Mouse (Mus musculus): Measurements from ENCODE around the gene Tagap. TPM values are rescaled to one million over a fixed set of nuclear protein-coding genes. Genes with fewer than 3 reads are reported as not detected.

Tagap gene
- polyA plus RNA-seq (2016; fragmentation: Nextera tagmentation; extraction: Ambion mirVana): 0.21 and 0.43 TPM in 2 replicates

DNA sequence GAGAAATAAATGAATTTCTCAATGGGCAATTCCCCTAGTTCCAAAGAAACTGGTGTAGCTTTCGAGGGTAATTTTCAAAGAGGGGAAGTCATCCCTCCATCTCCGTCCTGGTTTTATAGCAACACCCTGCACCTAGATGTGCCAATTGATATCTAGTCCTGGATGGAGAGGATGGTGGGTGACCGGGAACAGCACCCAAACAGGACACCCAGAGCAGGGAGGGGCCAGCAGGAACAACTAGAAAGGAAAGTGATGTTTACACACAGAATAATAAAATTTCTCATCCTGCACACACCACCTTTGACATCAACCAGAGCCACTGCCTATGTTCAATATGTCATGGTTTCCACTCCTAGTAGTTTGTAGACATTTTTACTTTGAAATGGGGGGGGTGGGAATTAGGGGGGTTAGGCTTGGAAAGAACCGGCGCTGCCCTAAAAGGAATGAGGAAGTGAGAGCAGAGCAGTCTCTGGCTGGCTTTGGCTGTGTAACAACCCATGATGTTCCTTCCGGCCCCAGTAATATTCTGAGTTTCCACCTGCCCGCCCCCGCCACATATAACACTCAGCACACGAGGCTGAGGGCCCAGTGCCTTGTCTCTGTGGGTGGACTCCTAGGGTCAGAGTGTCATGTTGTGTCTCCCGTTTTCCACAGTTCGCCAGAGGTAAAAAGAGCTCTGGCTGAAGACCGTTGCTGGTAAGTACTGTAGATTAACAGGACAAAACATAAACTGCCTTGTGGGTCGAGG, at the start of gene Tagap:
TSS of gene Tagap (plus strand) at position 588 of the 748 bp plus-strand sequence.
- Histone ChIP-seq H3K36me3 (no peaks in the 10 kb centered on the region), H3K27me3 (replicated peaks) (peaks cover 32% of the 10 kb centered on the region; the same call in 1 of the 2 replicates), H3K4me1 (replicated peaks) (peaks cover 17% of the 10 kb centered on the region), H3K4me2 (no peak within 1 kb of the TSS), H3K9ac (no peak within 1 kb of the TSS), H3K9me3 (replicated peaks) (peaks cover 4% of the 10 kb centered on the region; the same call in 1 of the 2 replicates), H3K4me3 (no peak within 1 kb of the TSS), H3K27ac (ENCODE audit: poor library complexity, severe bottlenecking) (no peak within 1 kb of the TSS)
- no peak for ATAC-seq (ENCODE audit: insufficient number of reproducible peaks, low FRiP score)
- WGBS: 61% methylated on average over 13 of the region's 13 CpGs

DNA sequence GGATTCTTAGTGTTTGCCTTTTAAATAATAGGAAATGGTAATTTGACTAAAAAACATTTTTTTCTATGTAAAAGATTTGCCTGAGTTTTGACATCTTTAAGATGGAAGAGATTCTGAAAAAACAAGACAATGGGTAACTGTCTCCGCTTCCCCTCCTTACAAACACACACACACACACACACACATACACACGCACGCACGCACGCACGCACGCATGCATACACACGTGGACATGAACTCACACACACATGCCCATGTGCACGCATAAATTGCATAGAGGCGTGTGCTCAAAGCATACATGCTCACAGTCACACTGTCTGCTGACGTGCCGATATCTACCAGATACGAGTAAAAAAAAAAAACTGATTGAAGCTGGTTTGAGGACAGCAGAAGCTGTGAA, 49.3 kb upstream of the Tagap start:
- Histone ChIP-seq H3K4me3 (no peak overlapping the region), H3K36me3 (no peaks in the 10 kb centered on the region), H3K4me2 (no peak overlapping the region), H3K9me3 (replicated peaks) (no peaks in the 10 kb centered on the region), H3K9ac (no peak overlapping the region), H3K27me3 (replicated peaks) (peaks cover 17% of the 10 kb centered on the region), H3K4me1 (replicated peaks) (0 out of 2 replicates have a peak, but pooled peaks cover 4% of the 10 kb centered on the region), H3K27ac (ENCODE audit: poor library complexity, severe bottlenecking) (no peak overlapping the region)
- 83% methylated on average over 13 of the region's 13 CpGs for WGBS
- no peak for ATAC-seq (ENCODE audit: insufficient number of reproducible peaks, low FRiP score)

DNA sequence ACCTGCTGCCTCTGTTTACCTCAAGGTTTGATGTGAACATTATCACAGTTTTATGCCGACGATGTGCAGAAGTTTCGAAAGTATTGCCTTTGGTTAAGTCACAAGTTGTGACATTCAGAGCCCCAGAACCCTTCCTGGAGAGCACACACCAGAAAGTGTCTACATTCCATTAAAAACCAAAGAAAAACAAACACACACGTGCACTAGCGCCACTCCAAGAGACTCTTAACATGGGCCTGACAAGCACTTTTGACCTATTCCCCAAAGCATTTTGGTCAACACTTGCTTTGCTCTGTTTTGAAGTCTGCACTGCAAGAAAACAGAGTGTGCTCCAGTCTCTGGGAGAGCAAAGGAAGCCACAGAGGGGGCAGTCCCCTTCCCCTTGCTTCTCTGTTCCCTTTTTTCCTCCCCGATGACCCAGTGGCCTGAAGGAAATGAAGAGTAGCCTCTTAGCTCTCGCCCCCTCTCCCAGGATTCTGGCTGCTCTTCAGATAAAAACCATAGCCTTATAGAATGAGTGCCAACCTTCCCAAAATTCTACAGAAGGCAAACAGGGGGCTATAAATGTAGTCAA, 48.5 kb upstream of the Tagap start:
- Histone ChIP-seq H3K9me3 (replicated peaks) (no peaks in the 10 kb centered on the region), H3K36me3 (no peaks in the 10 kb centered on the region), H3K4me1 (replicated peaks) (0 out of 2 replicates have a peak, but pooled peaks cover 4% of the 10 kb centered on the region), H3K4me2 (no peak overlapping the region), H3K9ac (no peak overlapping the region), H3K27ac (ENCODE audit: poor library complexity, severe bottlenecking) (no peak overlapping the region), H3K4me3 (no peak overlapping the region), H3K27me3 (replicated peaks) (peaks cover 13% of the 10 kb centered on the region)
- no peak for ATAC-seq (ENCODE audit: insufficient number of reproducible peaks, low FRiP score)
- WGBS: 52% methylated on average over 7 of the region's 7 CpGs

DNA sequence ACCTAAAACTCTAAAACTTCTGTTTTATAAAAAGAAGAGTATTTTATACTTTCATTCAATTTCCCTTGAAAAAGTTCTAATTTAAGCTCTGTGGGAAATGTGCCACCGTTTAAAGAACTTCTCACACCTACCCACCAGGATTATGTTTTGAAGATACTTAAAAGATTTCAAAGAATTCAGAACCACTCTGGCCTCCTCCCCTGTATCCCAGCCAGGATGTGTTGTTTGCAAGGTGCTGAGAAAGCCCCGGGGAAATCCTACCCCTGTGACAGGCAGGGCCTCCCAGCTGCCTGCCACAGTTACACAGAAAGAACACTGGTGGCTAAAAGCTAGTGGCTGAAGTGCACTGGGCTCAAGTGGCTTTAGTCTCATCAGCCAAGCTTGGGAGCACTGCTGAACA, 47.9 kb upstream of the Tagap start:
- Histone ChIP-seq H3K36me3 (no peaks in the 10 kb centered on the region), H3K27me3 (replicated peaks) (peaks cover 13% of the 10 kb centered on the region), H3K9me3 (replicated peaks) (no peaks in the 10 kb centered on the region), H3K4me2 (no peak overlapping the region), H3K27ac (ENCODE audit: poor library complexity, severe bottlenecking) (no peak overlapping the region), H3K4me1 (replicated peaks) (0 out of 2 replicates have a peak, but pooled peaks cover 4% of the 10 kb centered on the region), H3K4me3 (no peak overlapping the region), H3K9ac (no peak overlapping the region)
- 49% methylated on average over 2 of the region's 2 CpGs for WGBS
- ATAC-seq (ENCODE audit: insufficient number of reproducible peaks, low FRiP score): no peak

DNA sequence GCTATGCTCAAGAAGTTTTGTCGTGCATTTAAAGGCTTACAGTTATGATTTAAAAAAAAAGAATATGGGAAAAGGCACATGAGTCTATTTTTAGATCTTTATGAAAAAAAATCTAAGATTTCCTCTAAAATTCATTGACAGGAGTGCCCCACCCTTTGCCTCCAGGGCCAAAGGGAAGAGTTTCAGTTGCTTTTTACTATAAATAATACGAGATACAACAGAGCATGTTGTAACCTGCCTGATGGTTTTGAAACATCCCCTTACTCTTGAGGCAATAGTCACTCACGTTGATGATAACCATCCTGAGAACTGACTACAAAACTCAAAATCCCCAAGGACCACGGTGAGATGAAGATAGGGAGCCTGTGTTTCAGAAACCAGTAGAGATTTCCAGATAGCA, 46.3 kb upstream of the Tagap start:
- ATAC-seq (ENCODE audit: insufficient number of reproducible peaks, low FRiP score): no peak
- WGBS: 71% methylated on average over 4 of the region's 4 CpGs

DNA sequence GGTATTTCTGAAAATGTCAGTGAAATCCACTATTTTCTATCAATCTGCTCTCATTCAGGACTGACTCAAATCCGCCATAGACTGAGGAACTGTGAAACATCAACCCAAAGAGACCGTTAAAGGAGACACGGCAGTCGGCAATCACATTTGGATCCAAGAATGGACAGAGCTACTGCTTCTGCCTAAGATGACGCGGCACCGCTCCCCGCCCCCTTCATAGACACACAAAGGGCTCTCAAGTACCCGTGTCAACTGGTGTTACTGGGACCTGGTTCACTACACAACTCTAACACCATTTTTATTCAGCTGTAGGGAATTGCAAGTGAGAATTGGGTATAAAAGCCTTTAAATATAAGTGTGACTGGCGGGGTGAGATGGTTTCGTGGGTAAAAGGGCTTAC, 42.7 kb upstream of the Tagap start:
- no peak overlapping the region for H3K4me3 ChIP-seq
- no peak overlapping the region for H3K9ac ChIP-seq
- H3K36me3 ChIP-seq: no peaks in the 10 kb centered on the region
- no peak overlapping the region for H3K27ac ChIP-seq (ENCODE audit: poor library complexity, severe bottlenecking)
- WGBS: 82% methylated on average over 11 of the region's 11 CpGs
- ATAC-seq (ENCODE audit: insufficient number of reproducible peaks, low FRiP score): no peak
- no peaks in the 10 kb centered on the region for H3K4me1 ChIP-seq (replicated peaks)
- H3K4me2 ChIP-seq: no peak overlapping the region
- H3K9me3 ChIP-seq (replicated peaks): no peaks in the 10 kb centered on the region
- H3K27me3 ChIP-seq (replicated peaks): no peaks in the 10 kb centered on the region

More for the DNA sequence above, 46.3 kb upstream of the Tagap start:
- Histone ChIP-seq H3K4me1 (replicated peaks) (0 out of 2 replicates have a peak, but pooled peaks cover 4% of the 10 kb centered on the region), H3K4me3 (no peak overlapping the region), H3K36me3 (no peaks in the 10 kb centered on the region), H3K27me3 (replicated peaks) (peaks cover 1% of the 10 kb centered on the region; the same call in 1 of the 2 replicates), H3K27ac (ENCODE audit: poor library complexity, severe bottlenecking) (no peak overlapping the region), H3K9me3 (replicated peaks) (no peaks in the 10 kb centered on the region), H3K4me2 (no peak overlapping the region), H3K9ac (no peak overlapping the region)

DNA sequence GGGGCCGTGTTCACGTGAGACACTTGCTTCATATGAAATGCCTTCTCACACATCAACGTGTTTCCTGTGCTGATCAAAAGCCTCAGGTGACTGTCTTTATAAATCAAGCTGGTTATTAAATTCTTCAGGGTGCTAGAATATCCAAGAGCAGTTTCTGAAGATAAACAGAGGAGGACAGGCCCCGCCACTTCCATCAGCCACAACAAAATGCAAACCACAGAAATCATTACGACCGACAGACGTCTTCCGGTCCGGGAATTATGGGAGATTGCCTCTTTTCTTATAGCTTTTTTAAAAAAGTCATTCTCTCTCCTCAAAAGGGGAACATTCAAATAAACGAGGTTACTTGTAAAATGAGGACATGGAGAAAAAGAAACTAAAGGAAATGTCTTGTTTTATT, 41.2 kb upstream of the Tagap start:
- Histone ChIP-seq H3K4me2 (no peak overlapping the region), H3K4me1 (replicated peaks) (no peaks in the 10 kb centered on the region), H3K9ac (no peak overlapping the region), H3K36me3 (no peaks in the 10 kb centered on the region), H3K27ac (ENCODE audit: poor library complexity, severe bottlenecking) (no peak overlapping the region), H3K9me3 (replicated peaks) (no peaks in the 10 kb centered on the region), H3K4me3 (no peak overlapping the region), H3K27me3 (replicated peaks) (no peaks in the 10 kb centered on the region)
- no peak for ATAC-seq (ENCODE audit: insufficient number of reproducible peaks, low FRiP score)
- WGBS: 85% methylated on average over 10 of the region's 10 CpGs

DNA sequence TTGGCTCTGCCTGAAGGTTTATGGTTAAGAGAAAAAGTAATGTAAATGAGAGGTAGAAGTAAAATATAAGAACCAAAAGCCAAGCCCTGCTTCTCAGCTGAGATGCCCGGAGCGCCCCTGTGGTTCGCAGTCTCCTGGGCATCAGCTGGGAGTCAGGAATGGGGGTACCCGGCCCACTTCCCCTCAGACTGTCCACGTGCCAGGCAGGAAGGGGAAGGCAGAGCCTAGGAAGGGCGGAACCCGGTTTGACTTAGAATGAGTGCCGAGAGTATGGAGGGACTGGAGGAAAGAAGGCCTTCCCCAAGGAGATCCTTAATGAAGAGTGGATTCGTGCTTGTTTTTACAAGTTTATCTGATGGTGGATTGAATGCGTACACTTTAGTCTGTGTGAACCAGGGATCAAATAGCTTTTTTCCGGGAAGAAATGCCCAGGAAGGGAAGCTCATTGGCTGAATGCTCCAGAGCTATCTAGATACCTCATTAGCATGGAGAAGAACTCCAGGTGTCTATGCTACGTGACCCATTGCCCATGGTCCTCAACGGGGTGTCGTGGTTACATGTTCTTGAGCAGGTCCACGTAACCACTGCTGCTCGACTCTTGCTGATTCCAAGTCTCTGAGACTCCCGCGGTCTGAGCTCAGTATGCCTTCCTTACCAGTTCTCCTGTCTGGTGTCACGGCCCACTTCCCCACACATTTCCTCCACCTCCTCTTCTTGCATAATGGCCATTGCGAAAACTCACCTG, 38.6 kb upstream of the Tagap start:
- Histone ChIP-seq H3K27me3 (replicated peaks) (no peaks in the 10 kb centered on the region), H3K4me1 (replicated peaks) (no peaks in the 10 kb centered on the region), H3K36me3 (no peaks in the 10 kb centered on the region), H3K4me3 (no peak overlapping the region), H3K27ac (ENCODE audit: poor library complexity, severe bottlenecking) (no peak overlapping the region), H3K9ac (no peak overlapping the region), H3K4me2 (no peak overlapping the region), H3K9me3 (replicated peaks) (no peaks in the 10 kb centered on the region)
- no peak for ATAC-seq (ENCODE audit: insufficient number of reproducible peaks, low FRiP score)
- 82% methylated on average over 20 of the region's 20 CpGs for WGBS

DNA sequence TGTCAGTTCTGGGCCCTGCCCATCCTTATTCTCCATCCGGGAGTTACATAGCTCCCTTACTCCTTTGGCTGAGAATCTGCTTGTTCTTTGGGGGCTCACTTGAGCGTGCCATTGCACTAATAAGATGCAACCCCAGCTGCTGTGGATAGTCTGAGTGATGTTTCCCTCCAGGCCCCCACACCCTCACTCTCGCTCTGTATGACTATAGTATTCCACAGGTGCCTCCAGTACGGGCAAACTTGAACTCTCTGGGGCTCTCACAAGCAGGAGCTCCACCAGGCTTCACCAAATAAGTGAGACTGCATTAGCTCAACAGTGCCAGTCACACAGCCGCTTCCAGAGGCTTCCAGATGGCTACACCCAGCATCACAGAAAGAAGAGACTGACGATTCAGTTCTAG, 37.5 kb upstream of the Tagap start:
- Histone ChIP-seq H3K27ac (ENCODE audit: poor library complexity, severe bottlenecking) (no peak overlapping the region), H3K36me3 (no peaks in the 10 kb centered on the region), H3K4me1 (replicated peaks) (no peaks in the 10 kb centered on the region), H3K9ac (no peak overlapping the region), H3K4me3 (no peak overlapping the region), H3K27me3 (replicated peaks) (no peaks in the 10 kb centered on the region), H3K4me2 (no peak overlapping the region), H3K9me3 (replicated peaks) (no peaks in the 10 kb centered on the region)
- WGBS: 84% methylated on average over 6 of the region's 6 CpGs
- no peak for ATAC-seq (ENCODE audit: insufficient number of reproducible peaks, low FRiP score)

DNA sequence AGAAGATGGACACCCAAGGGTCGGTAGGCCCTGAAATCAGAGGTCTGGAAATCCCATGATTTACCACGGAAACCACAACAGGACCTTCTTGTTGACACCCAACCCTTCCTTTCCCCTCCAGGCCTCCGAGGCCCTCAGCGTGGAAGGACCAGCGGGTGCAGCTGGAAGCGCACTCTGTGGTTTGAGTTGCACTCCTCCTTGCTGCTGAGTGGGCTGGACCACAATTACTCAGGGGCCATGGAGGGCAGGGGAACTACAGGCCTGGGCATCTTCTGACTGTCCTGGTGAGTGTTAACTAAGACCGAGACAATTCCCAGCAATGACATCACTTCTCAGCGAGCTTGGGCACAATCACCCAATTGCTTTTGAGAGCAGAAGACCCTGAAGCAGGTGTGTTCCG, 36.8 kb upstream of the Tagap start:
- Histone ChIP-seq H3K4me1 (replicated peaks) (no peaks in the 10 kb centered on the region), H3K27ac (ENCODE audit: poor library complexity, severe bottlenecking) (no peak overlapping the region), H3K27me3 (replicated peaks) (no peaks in the 10 kb centered on the region), H3K9ac (no peak overlapping the region), H3K9me3 (replicated peaks) (no peaks in the 10 kb centered on the region), H3K4me2 (no peak overlapping the region), H3K4me3 (no peak overlapping the region), H3K36me3 (no peaks in the 10 kb centered on the region)
- ATAC-seq (ENCODE audit: insufficient number of reproducible peaks, low FRiP score): no peak
- WGBS: 81% methylated on average over 9 of the region's 9 CpGs

DNA sequence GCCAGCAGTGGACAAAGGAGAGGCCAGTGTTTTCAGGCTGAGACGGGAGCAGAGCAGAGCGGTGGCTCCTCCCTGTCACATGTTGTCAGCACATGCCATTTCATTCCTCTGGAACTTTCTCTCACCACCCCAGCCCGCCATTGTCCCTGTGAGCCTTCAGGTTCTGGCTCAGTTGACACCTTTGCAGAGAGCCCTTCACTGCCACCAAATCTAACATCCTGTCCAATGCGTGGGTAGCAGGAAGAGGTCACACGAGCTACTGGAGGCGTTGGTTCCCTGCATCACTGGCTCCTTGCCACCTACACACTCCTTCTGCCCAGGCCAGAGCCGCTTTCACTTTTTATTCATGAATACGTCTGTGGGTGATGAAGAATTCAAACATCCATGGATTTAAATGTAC, 33.1 kb upstream of the Tagap start:
- Histone ChIP-seq H3K9me3 (replicated peaks) (no peaks in the 10 kb centered on the region), H3K4me2 (no peak overlapping the region), H3K4me3 (no peak overlapping the region), H3K27me3 (replicated peaks) (no peaks in the 10 kb centered on the region), H3K9ac (no peak overlapping the region), H3K27ac (ENCODE audit: poor library complexity, severe bottlenecking) (no peak overlapping the region), H3K36me3 (no peaks in the 10 kb centered on the region), H3K4me1 (replicated peaks) (no peaks in the 10 kb centered on the region)
- ATAC-seq (ENCODE audit: insufficient number of reproducible peaks, low FRiP score): no peak
- 68% methylated on average over 8 of the region's 8 CpGs for WGBS

All from heart, embryonic 12.5 days (tissue).